Mouse (Mus musculus) liver, postnatal 0 days (tissue): ENCODE results near the gene Usp34.

Experiments
- CTCF ChIP-seq: sonication (generic); IDR thresholded peaks from 2 replicates; pipeline ENCODE4 v1.5.1; 2016; ENCODE audit warnings: antibody characterized with exemption, low read depth
- EP300 ChIP-seq: IDR thresholded peaks from 2 replicates; pipeline ENCODE4 v1.6.1; 2016; ENCODE audit warnings: antibody characterized with exemption, low read depth, mild to moderate bottlenecking

DNA sequence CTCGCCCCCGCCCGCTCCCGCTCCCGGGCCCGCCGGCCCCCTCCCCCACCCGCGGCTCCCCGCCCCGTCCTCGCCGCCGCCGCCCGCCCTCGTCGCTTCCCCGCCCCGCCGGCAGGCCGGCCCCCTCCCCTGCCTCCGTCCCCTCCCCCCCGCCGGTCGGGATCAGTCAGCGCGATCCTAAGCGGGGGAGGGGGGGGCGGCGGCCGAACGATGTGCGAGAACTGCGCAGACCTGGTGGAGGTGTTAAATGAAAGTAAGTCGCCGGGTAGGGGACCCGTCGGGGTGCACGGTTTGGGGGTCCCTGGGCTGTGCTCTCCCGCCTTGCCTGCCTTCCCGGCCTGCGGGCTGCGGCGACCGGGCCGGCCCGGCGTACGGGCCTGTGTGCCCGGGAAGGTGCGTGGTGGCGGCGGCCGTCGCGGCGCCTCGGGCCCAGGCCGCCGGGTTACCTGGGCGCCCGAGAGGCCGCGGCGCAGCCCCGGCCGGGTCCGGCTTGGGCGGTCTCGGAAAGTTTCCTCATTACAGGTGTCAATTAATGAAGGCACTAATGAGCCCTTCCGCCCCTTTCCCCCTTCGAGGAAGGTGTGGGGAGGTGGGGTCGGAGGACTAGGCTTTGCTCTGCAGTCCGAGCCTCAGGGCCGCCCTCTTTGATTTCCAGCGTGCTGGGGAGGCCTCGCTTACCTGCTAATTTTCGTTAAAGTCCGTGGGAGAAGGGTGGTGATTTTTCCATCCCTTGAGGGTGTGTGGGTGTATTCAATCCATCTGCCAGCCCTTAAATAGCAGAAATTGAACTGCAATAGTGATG, at the start of gene Usp34:
- no peak for TF ChIP-seq CTCF
- no peak for TF ChIP-seq EP300
